28 mouse cellular contexts compared by ENCODE assay signal in the genomic region with DNA sequence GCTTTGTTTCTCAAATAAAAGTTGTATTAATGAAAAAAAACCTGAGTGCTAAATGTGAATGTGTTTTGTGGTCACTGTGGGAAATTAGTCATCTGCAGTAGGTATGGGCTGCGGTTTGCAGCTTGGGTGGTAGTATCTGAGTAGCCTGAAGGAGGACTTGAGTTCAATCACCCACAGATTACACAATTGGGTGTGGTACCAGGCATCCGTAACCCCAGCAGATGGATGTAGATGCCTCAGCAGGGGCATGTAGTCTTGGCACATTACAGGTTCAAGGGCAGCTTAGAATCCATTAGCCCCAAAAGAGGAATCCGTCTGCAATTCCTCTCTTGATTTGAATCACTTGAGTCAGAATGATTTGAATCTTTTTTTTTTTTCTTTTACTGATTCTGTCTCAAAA. TPM values are rescaled to one million over a fixed set of nuclear protein-coding genes. Genes with fewer than 3 reads are reported as not detected.
A peak's percentile ranks its signal among the peaks of the same experiment; 100 is the strongest.
DNase-seq lines count a peak whose midpoint lies in the region; ATAC-seq and TF ChIP-seq lines count a peak whose summit lies in the region.
"Had no signal": no experiment of that assay in that cellular context is flagged by ENCODE, and none has a peak within 500 bp of the region (broad histone marks: within the 10 kb centered on the region; RNA-seq: fewer than 3 reads in every experiment).

No protein-coding gene starts in this region.

- no peaks in the 10 kb centered on the region for H3K36me3 ChIP-seq in C2C12 (ENCODE audit: control insufficient read depth, insufficient read depth)
- H3K36me3 ChIP-seq: G1E; heart, embryonic 12.5 days; hindbrain, embryonic 13.5 days; limb, embryonic 13.5 days; lung, embryonic 15.5 days; midbrain, embryonic 12.5 days had no signal

- CTCF ChIA-PET in Patski (lab: Charles Lee) = no interaction called here

- POLR2A ChIA-PET in Patski (lab: Charles Lee) = no interaction called here

- no peak overlapping the region for H3K4me3 ChIP-seq in C2C12 (ENCODE audit: insufficient read depth, poor library complexity, severe bottlenecking)
- H3K4me3 ChIP-seq: forebrain, embryonic 13.5 days; heart, embryonic 12.5 days; hindbrain, embryonic 13.5 days; limb, embryonic 13.5 days; lung, embryonic 15.5 days; megakaryocyte, embryonic 14.5 days; midbrain, embryonic 12.5 days had no signal

- no peak overlapping the region for H3ac ChIP-seq in C2C12 (ENCODE audit: control insufficient read depth, insufficient read length, low read depth)

- no peak for TF ChIP-seq CTCF in C2C12 (IDR thresholded peaks at IDR 0.05; ENCODE audit: control insufficient read depth, insufficient read depth, insufficient read length)
- no peak for TF ChIP-seq CTCF in Patski (IDR thresholded peaks at IDR 0.05)

- H3K79me2 ChIP-seq in C2C12 (ENCODE audit: control insufficient read depth, insufficient read depth) = no peaks in the 10 kb centered on the region

- DNase-seq in 3134 (ENCODE audit: extremely low read depth, insufficient read length, low spot score) = peak; percentile 28
- peak; percentile 7 for DNase-seq in Patski (ENCODE audit: low read depth, low spot score)
- no peak for DNase-seq in adrenal gland, postnatal 10 days
- DNase-seq in left cerebral cortex, postnatal 14 days (ENCODE audit: low spot score in 2 of 2) = no peak
- DNase-seq in ovary, postnatal 10 days (ENCODE audit: low spot score) = no peak
- DNase-seq: adrenal gland, adult 2 months; cerebellum, adult 8-10 months; cerebellum, postnatal 25 days; gastrocnemius, postnatal 14 days; heart, adult 18-20 months; heart, postnatal 4 days; kidney, adult 9 months; kidney, postnatal 14 days; layer of hippocampus, adult 9-11 months; right cerebral cortex, postnatal 25 days; spleen, adult 18-20 months; thymus, postnatal 36 days had no signal

- no peaks in the 10 kb centered on the region for H3K79me3 ChIP-seq in C2C12 (ENCODE audit: low read depth)

- intact Hi-C loops in left cerebral cortex, postnatal 14 days (cut with DNase I) = no loop called here

- no peak for ATAC-seq in Patski
- ATAC-seq in megakaryocyte, adult 5-6 weeks (ENCODE audit: poor library complexity, severe bottlenecking) = 0 out of 2 replicates have a peak, but pooled peaks have one; percentile 38
- ATAC-seq: forebrain, embryonic 13.5 days; intestine, postnatal 0 days had no signal

- no peaks in the 10 kb centered on the region for H3K27me3 ChIP-seq in C2C12 (ENCODE audit: control insufficient read depth, insufficient read depth, insufficient read length)
- no peaks in the 10 kb centered on the region for H3K27me3 ChIP-seq in Patski
- H3K27me3 ChIP-seq: forebrain, embryonic 13.5 days; heart, embryonic 12.5 days; hindbrain, embryonic 13.5 days; limb, embryonic 13.5 days; lung, embryonic 15.5 days; megakaryocyte, embryonic 14.5 days; midbrain, embryonic 12.5 days had no signal

- in situ Hi-C loops in Patski (cut with MboI; ENCODE audit: low pct_unique_long_range_greater_than_20kb) = no loop called here

TF ChIP-seq in C2C12, 6 proteins besides CTCF, POLR2A, EP300 and RAD21:
- TF ChIP-seq USF1 (IDR thresholded peaks at IDR 0.05; ENCODE audit: low read depth) (no peak), MYOD1 (IDR thresholded peaks at IDR 0.05; ENCODE audit: control insufficient read depth, insufficient read length, low read depth) (peak; percentile 4), CEBPB (IDR thresholded peaks at IDR 0.05; ENCODE audit: low read depth) (peak; percentile 85), MYOG (IDR thresholded peaks at IDR 0.05; ENCODE audit: control insufficient read depth, extremely low read depth, insufficient read length) (no peak), MAX (IDR thresholded peaks at IDR 0.05) (no peak), FOSL1 (IDR thresholded peaks at IDR 0.05; ENCODE audit: insufficient read depth, low read length, poor library complexity, severe bottlenecking) (peak; percentile 39)

RNA-seq across cellular contexts. Expression of a gene that starts 25.0 kb away (rescaled TPM):
- polyA plus RNA-seq in C2C12 (2012; fragmentation: generic; extraction: Trizol) (1.0 TPM), Patski (2021) (0.73 TPM)
- 0.52 and 0.98 TPM in 2 replicates for total RNA-seq in megakaryocyte, adult 5-6 weeks (2015)
- 0.08 and 0.92 TPM in 2 replicates for total RNA-seq in megakaryocyte, adult 5-6 weeks (2017)
- 10 to 100 TPM; 33.4 to 35.2 TPM for total RNA-seq in adrenal gland, postnatal 10 days (2021)
- 10 to 100 TPM; 14.6 to 25.2 TPM for total RNA-seq in left cerebral cortex, postnatal 14 days (2021)

RNA-seq across cellular contexts. Expression of a gene that starts 30.1 kb away (rescaled TPM):
- polyA plus RNA-seq in C2C12 (2012; fragmentation: generic; extraction: Trizol) (43.7 TPM), Patski (2021) (17.3 TPM)
- total RNA-seq in megakaryocyte, adult 5-6 weeks (2015) = 14.0 and 17.0 TPM in 2 replicates
- total RNA-seq in megakaryocyte, adult 5-6 weeks (2017) = 15.4 and 15.8 TPM in 2 replicates
- 10 to 100 TPM; 10.5 to 11.8 TPM for total RNA-seq in adrenal gland, postnatal 10 days (2021)
- 1 to 10 TPM; 8.2 to 8.9 TPM for total RNA-seq in left cerebral cortex, postnatal 14 days (2021)

Comparison
In these comparisons a context has a peak if more than half of its experiments do, and no peak if none do; other contexts are left out.
1. DNase-seq: peak in 3134 (single experiment) and Patski (single experiment); none in adrenal gland, postnatal 10 days (single experiment), left cerebral cortex, postnatal 14 days (0 of 2) and ovary, postnatal 10 days (single experiment).
2. RNA of a gene that starts 25.0 kb away (total RNA-seq): 33.4 to 35.2 TPM in adrenal gland, postnatal 10 days and 14.6 to 25.2 TPM in left cerebral cortex, postnatal 14 days; 0.08 to 0.98 TPM in megakaryocyte, adult 5-6 weeks; every median in the first group is over 4 times any median in the second.